In genomic region chr10:81182336-81183333, GRCm38 (mm10) we compare ENCODE assay signal across 1 mouse cellular context.
TF ChIP-seq lines count a peak whose summit lies in the region.

Gene Dapk3 (plus strand): TSS chr10:81183005.

TF ChIP-seq in MEL, 35 proteins besides CTCF, POLR2A, EP300 and RAD21 (continued from another document):
- TF ChIP-seq MXI1 (IDR thresholded peaks at IDR 0.05; ENCODE audit: low read depth, low read length) (peak; percentile 86), USF1 (IDR thresholded peaks at IDR 0.05; ENCODE audit: low read depth, low read length) (no peak; the same call in 1 of the 2 replicates), MAFK (IDR thresholded peaks at IDR 0.05; ENCODE audit: borderline replicate concordance, low read depth, low read length) (no peak), TBP (IDR thresholded peaks at IDR 0.05; ENCODE audit: low read depth, low read length) (peak; percentile 41; the same call in 1 of the 2 replicates), TAL1 (IDR thresholded peaks at IDR 0.05; ENCODE audit: low read length) (no peak)
